Mouse (Mus musculus) forebrain, postnatal 0 days (tissue): ENCODE results near the gene Fcna. TPM values are rescaled to one million over a fixed set of nuclear protein-coding genes. Genes with fewer than 3 reads are reported as not detected.

ENCODE experiments used
- ATAC-seq: fragments of 200-750 bp; cut with Nextera tagmentation; 2 replicates; pipeline ENCODE4 v1.8.0; 2017; ENCODE audit warnings: mild to moderate bottlenecking, moderate library complexity
- DNase-seq: peaks from one replicate; pipeline ENCODE4 v3.0.0-alpha.2; 2015
- H3K27ac ChIP-seq: fragments of 300-500 bp; sonication (generic); 2 replicates; pipeline ENCODE4 v1.5.1; 2014; ENCODE audit warnings: low read depth, mild to moderate bottlenecking, antibody characterized with exemption, low read length, moderate library complexity, mixed read lengths
- H3K27me3 ChIP-seq: fragments of 300-500 bp; sonication (generic); 2 replicates; pipeline ENCODE4 v1.6.1; 2014; ENCODE audit warnings: mild to moderate bottlenecking, low read length, mixed read lengths; ENCODE audit not compliant: insufficient read depth
- H3K36me3 ChIP-seq: fragments of 300-500 bp; sonication (generic); 2 replicates; pipeline ENCODE4 v1.6.1; 2014; ENCODE audit warnings: mild to moderate bottlenecking, moderate library complexity; ENCODE audit not compliant: insufficient read depth
- H3K4me1 ChIP-seq: fragments of 300-500 bp; sonication (generic); 2 replicates; pipeline ENCODE4 v1.6.1; 2014; ENCODE audit warnings: antibody characterized with exemption; ENCODE audit not compliant: insufficient read depth
- H3K4me2 ChIP-seq: fragments of 300-500 bp; sonication (generic); 2 replicates; pipeline ENCODE4 v1.6.1; 2014; ENCODE audit warnings: low read depth, mild to moderate bottlenecking, moderate library complexity
- H3K4me3 ChIP-seq: fragments of 300-500 bp; sonication (generic); 2 replicates; pipeline ENCODE4 v1.5.1; 2014; ENCODE audit warnings: low read depth, low read length, mixed read lengths
- H3K9ac ChIP-seq: fragments of 300-500 bp; sonication (generic); 2 replicates; pipeline ENCODE4 v1.6.1; 2014; ENCODE audit warnings: mild to moderate bottlenecking
- H3K9me3 ChIP-seq: fragments of 300-500 bp; sonication (generic); 2 replicates; pipeline ENCODE4 v1.6.1; 2016; ENCODE audit warnings: low read length
- CTCF ChIP-seq: sonication (generic); IDR thresholded peaks from 2 replicates; pipeline ENCODE4 v1.5.1; 2016; ENCODE audit warnings: antibody characterized with exemption, control low read depth, low read depth
- WGBS: fragments of 180-500 bp; shearing (Covaris S2); extraction: QIAGEN DNeasy Blood & Tissue Kit; methylation state at CpG from one replicate; pipeline ENCODE4 v1.1.7; 2014; 5-methylcytosine and 5-hydroxymethylcytosine counted together
- polyA plus RNA-seq: library from polyadenylated mRNA; unstranded; fragments of >200 nt; fragmentation: Nextera tagmentation; extraction: Ambion mirVana; gene quantifications from 2 replicates; pipeline ENCODE4 v1.2.1, GENCODE M21; 2015
- total RNA-seq: library from RNA; depleted of rRNA; stranded (reverse); fragments of >200 nt; gene quantifications from 2 replicates; pipeline ENCODE4 v1.2.3, GENCODE M21; 2014

Gene Fcna
- total and polyA plus RNA-seq, 2 experiments from 2014 or later, result 3.3 to 5.2 TPM

DNA sequence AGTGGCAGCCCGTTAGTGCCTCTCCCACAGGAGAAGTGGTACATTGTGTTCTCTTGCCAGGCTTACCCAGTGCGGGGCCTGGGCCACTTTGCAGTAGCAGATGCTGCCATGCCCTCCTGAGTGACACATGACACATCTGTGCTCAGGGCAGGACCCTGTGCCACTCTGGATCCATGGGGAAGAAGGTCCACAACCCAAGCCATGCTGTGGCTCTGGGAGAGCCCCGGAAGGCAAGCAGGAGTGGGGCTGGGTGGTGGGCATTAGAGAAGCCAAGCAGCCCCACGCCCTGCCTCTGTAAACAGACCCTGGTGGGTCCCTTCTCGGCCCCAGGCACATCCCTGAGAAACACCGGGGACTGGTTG, 44.7 kb downstream of the Fcna start:
- DNase-seq (no peak), ATAC-seq (no peak)
- H3K9ac ChIP-seq, result no peak overlapping the region
- no peak overlapping the region for H3K4me3 ChIP-seq
- WGBS, result 76% methylated on average over 6 of the region's 6 CpGs
- H3K36me3 ChIP-seq, result peaks cover 47% of the 10 kb centered on the region
- no peak overlapping the region for H3K27ac ChIP-seq
- no peak overlapping the region for H3K4me2 ChIP-seq
- peaks cover 24% of the 10 kb centered on the region for H3K4me1 ChIP-seq
- H3K9me3 ChIP-seq, result no peaks in the 10 kb centered on the region
- H3K27me3 ChIP-seq, result peaks cover 20% of the 10 kb centered on the region
- no peak for TF ChIP-seq CTCF

DNA sequence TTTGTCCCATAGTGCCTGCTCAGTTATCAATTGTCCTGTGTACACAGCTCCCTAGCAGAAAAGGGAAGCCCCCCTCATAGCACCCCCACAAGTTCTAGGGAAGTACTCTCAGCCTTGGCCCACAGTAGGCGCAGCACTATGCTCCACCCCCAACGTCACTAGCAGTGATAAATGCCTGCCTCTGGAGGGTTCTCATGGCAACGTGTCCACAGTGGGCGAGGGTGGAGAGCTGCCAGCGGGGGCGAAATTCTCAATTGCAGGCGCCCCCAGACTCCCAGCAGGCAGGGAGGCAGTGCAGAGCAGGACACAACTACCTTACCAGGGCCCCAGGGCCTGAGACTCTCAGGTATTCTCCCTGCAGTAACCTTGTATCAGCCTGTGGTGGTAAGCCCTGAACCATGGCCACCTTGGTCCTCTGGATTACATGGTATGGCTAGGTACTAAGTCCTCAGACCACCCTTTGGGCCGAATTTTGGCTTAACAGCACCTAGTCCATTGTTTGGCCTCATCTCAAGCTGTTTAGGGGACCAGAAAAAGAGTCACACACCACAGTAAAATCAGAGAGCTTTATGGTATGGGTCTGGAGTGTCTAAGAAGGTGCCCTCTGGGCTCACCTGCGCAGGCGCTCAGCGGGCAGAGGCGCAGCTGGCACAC, 45.2 kb downstream of the Fcna start:
- DNase-seq (peak; percentile 77), ATAC-seq (peak; percentile 72)
- H3K9me3 ChIP-seq, result no peaks in the 10 kb centered on the region
- no peak overlapping the region for H3K9ac ChIP-seq
- peaks cover 22% of the 10 kb centered on the region for H3K27me3 ChIP-seq
- H3K4me2 ChIP-seq, result 0 out of 2 replicates have a peak overlapping the region, but pooled peaks have one; percentile 69
- peak; percentile 15 for TF ChIP-seq CTCF
- 46% methylated on average over 12 of the region's 12 CpGs for WGBS
- H3K4me1 ChIP-seq, result peaks cover 24% of the 10 kb centered on the region
- 0 out of 2 replicates have a peak overlapping the region, but pooled peaks have one; percentile 35 for H3K27ac ChIP-seq
- H3K36me3 ChIP-seq, result peaks cover 47% of the 10 kb centered on the region
- H3K4me3 ChIP-seq, result no peak overlapping the region

DNA sequence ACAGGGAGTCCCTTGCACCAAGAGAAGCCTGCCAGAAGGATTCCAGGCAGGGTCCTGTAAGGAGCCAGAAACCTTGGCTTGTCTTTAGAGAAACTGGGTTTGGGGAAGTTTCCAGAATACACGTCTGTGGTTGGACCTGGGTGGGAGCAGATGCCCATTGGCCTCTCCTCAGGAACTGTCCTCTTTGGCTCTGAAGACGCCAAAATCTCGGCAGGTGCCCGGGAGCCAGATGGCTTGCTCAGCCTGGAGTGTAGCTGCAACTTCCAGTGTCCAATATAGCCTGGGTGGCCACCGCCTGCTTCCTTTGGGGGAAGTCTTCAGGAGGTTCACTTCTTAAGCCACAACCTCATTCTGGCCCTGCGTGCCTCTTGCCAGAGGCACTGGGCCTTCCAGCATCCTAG, 45.9 kb downstream of the Fcna start:
- Histone ChIP-seq H3K36me3 (peaks cover 54% of the 10 kb centered on the region), H3K27me3 (peaks cover 29% of the 10 kb centered on the region), H3K4me3 (peak overlapping the region; percentile 58; the same call in 1 of the 2 replicates), H3K9ac (no peak overlapping the region), H3K27ac (0 out of 2 replicates have a peak overlapping the region, but pooled peaks have one; percentile 29), H3K9me3 (no peaks in the 10 kb centered on the region), H3K4me2 (peak overlapping the region; percentile 69), H3K4me1 (peaks cover 24% of the 10 kb centered on the region)
- WGBS, result 24% methylated on average over 6 of the region's 6 CpGs
- peak; percentile 7; the same call in 1 of the 2 replicates for ATAC-seq
- DNase-seq, result no peak
- no peak for TF ChIP-seq CTCF

GRCm38 (mm10) chr2:25581294-25581864, 46.5 kb downstream of the Fcna start, which contains the start of gene Ajm1:
TSS of gene Ajm1 (minus strand) at chr2:25581757.
- Histone ChIP-seq H3K4me1 (peaks cover 24% of the 10 kb centered on the region), H3K9me3 (no peaks in the 10 kb centered on the region), H3K27ac (0 out of 2 replicates have a peak within 1 kb of the TSS, but pooled peaks have one; percentile 40), H3K27me3 (peaks cover 34% of the 10 kb centered on the region), H3K36me3 (peaks cover 53% of the 10 kb centered on the region), H3K4me3 (peak within 1 kb of the TSS; percentile 58), H3K4me2 (peak within 1 kb of the TSS; percentile 69), H3K9ac (peak within 1 kb of the TSS; percentile 64)
- DNase-seq (peak; percentile 88), ATAC-seq (peak; percentile 87)
- 7% methylated on average over 19 of the region's 19 CpGs for WGBS
- peak; percentile 91 for TF ChIP-seq CTCF

GRCm38 (mm10) chr2:25580621-25581101, 47.2 kb downstream of the Fcna start:
- Histone ChIP-seq H3K4me1 (peaks cover 24% of the 10 kb centered on the region), H3K27ac (no peak overlapping the region), H3K27me3 (peaks cover 40% of the 10 kb centered on the region), H3K4me2 (peak overlapping the region; percentile 69), H3K9ac (peak overlapping the region; percentile 64), H3K36me3 (peaks cover 48% of the 10 kb centered on the region), H3K4me3 (peak overlapping the region; percentile 58), H3K9me3 (no peaks in the 10 kb centered on the region)
- DNase-seq, result no peak
- 41% methylated on average over 6 of the region's 6 CpGs for WGBS
- ATAC-seq, result no peak
- TF ChIP-seq CTCF, result no peak

- DNase-seq, result peak; percentile 70
- no peaks in the 10 kb centered on the region for H3K9me3 ChIP-seq
- peak; percentile 71 for TF ChIP-seq CTCF
- 13% methylated on average over 27 of the region's 27 CpGs for WGBS
- H3K4me2 ChIP-seq, result peak overlapping the region; percentile 1
- H3K4me1 ChIP-seq, result peaks cover 24% of the 10 kb centered on the region
- 0 out of 2 replicates have a peak overlapping the region, but pooled peaks have one; percentile 9 for H3K4me3 ChIP-seq
- peaks cover 40% of the 10 kb centered on the region for H3K27me3 ChIP-seq
- 0 out of 2 replicates have a peak overlapping the region, but pooled peaks have one; percentile 6 for H3K9ac ChIP-seq
- ATAC-seq, result no peak
- H3K27ac ChIP-seq, result no peak overlapping the region
- peaks cover 40% of the 10 kb centered on the region for H3K36me3 ChIP-seq
Measured at GRCm38 (mm10) chr2:25579737-25580460, 47.9 kb downstream of the Fcna start.
